Mouse (Mus musculus): ENCODE data around the gene Sfpq. TPM values are rescaled to one million over a fixed set of nuclear protein-coding genes. Genes with fewer than 3 reads are reported as not detected.
"Not testable (repeated sequence)": the region's sequence is repeated elsewhere in the genome, so short reads cannot be mapped to it uniquely, and the experiment has no call there.

The Sfpq gene
- polyA plus RNA-seq, 1 experiment from 2014 or later: 86.8 TPM

- H3K4me1 ChIP-seq (replicated peaks; ENCODE audit: control insufficient read depth, insufficient read depth, low read length); H3K27ac ChIP-seq (ENCODE audit: low read length); H3K9ac ChIP-seq (replicated peaks; ENCODE audit: low read depth, low read length); H3K9me3 ChIP-seq (ENCODE audit: control insufficient read depth, low read length); H3K4me2 ChIP-seq (ENCODE audit: low read length); H3K27me3 ChIP-seq (replicated peaks; ENCODE audit: control insufficient read depth, insufficient read depth, low read length); H3K4me3 ChIP-seq (replicated peaks; ENCODE audit: low read length); H3K36me3 ChIP-seq (ENCODE audit: control insufficient read depth, insufficient read depth); ATAC-seq: not testable (repeated sequence)
- 95% methylated on average over 16 of the region's 16 CpGs for WGBS
Observed at GRCm38 (mm10) chr4:126999372-126999771, 21.8 kb upstream of the Sfpq start.

GRCm38 (mm10) chr4:127000601-127001105 is 20.5 kb upstream of the Sfpq start:
- no peak overlapping the region for H3K4me3 ChIP-seq (replicated peaks; ENCODE audit: low read length)
- WGBS: 22% methylated on average over 8 of the region's 8 CpGs
- peaks cover 19% of the 10 kb centered on the region for H3K4me1 ChIP-seq (replicated peaks; ENCODE audit: control insufficient read depth, insufficient read depth, low read length)
- H3K27me3 ChIP-seq (replicated peaks; ENCODE audit: control insufficient read depth, insufficient read depth, low read length): no peaks in the 10 kb centered on the region
- no peak for ATAC-seq
- no peak overlapping the region for H3K27ac ChIP-seq (ENCODE audit: low read length)
- H3K36me3 ChIP-seq (ENCODE audit: control insufficient read depth, insufficient read depth): no peaks in the 10 kb centered on the region
- no peaks in the 10 kb centered on the region for H3K9me3 ChIP-seq (ENCODE audit: control insufficient read depth, low read length)
- 0 out of 2 replicates have a peak overlapping the region, but pooled peaks have one; percentile 5 for H3K4me2 ChIP-seq (ENCODE audit: low read length)
- no peak overlapping the region for H3K9ac ChIP-seq (replicated peaks; ENCODE audit: low read depth, low read length)

- Histone ChIP-seq H3K27me3 (replicated peaks; ENCODE audit: control insufficient read depth, insufficient read depth, low read length) (no peaks in the 10 kb centered on the region), H3K4me1 (replicated peaks; ENCODE audit: control insufficient read depth, insufficient read depth, low read length) (peaks cover 24% of the 10 kb centered on the region), H3K4me3 (replicated peaks; ENCODE audit: low read length) (no peak overlapping the region), H3K9me3 (ENCODE audit: control insufficient read depth, low read length) (no peaks in the 10 kb centered on the region), H3K9ac (replicated peaks; ENCODE audit: low read depth, low read length) (no peak overlapping the region; the same call in 1 of the 2 replicates), H3K36me3 (ENCODE audit: control insufficient read depth, insufficient read depth) (no peaks in the 10 kb centered on the region), H3K4me2 (ENCODE audit: low read length) (no peak overlapping the region; the same call in 1 of the 2 replicates), H3K27ac (ENCODE audit: low read length) (no peak overlapping the region)
- ATAC-seq: no peak
- 77% methylated on average over 3 of the region's 3 CpGs for WGBS
Observed at GRCm38 (mm10) chr4:127004384-127004783, 16.7 kb upstream of the Sfpq start.

GRCm38 (mm10) chr4:127005113-127005936 is 15.8 kb upstream of the Sfpq start:
- peak overlapping the region; percentile 48 for H3K27ac ChIP-seq (ENCODE audit: low read length)
- WGBS: 9% methylated on average over 25 of the region's 25 CpGs
- peak overlapping the region; percentile 34 for H3K4me3 ChIP-seq (replicated peaks; ENCODE audit: low read length)
- peak overlapping the region; percentile 36 for H3K9ac ChIP-seq (replicated peaks; ENCODE audit: low read depth, low read length)
- peak overlapping the region; percentile 56 for H3K4me2 ChIP-seq (ENCODE audit: low read length)
- H3K36me3 ChIP-seq (ENCODE audit: control insufficient read depth, insufficient read depth): no peaks in the 10 kb centered on the region
- H3K27me3 ChIP-seq (replicated peaks; ENCODE audit: control insufficient read depth, insufficient read depth, low read length): no peaks in the 10 kb centered on the region
- H3K4me1 ChIP-seq (replicated peaks; ENCODE audit: control insufficient read depth, insufficient read depth, low read length): peaks cover 21% of the 10 kb centered on the region
- H3K9me3 ChIP-seq (ENCODE audit: control insufficient read depth, low read length): no peaks in the 10 kb centered on the region
- peak; percentile 94 for ATAC-seq

GRCm38 (mm10) chr4:127015294-127015993 is 5.7 kb upstream of the Sfpq start:
- WGBS: 14% methylated on average over 14 of the region's 26 CpGs

GRCm38 (mm10) chr4:127016366-127016765 is 4.8 kb upstream of the Sfpq start:
- no peak overlapping the region for H3K4me3 ChIP-seq (replicated peaks; ENCODE audit: low read length)
- H3K27ac ChIP-seq (ENCODE audit: low read length): no peak overlapping the region
- 75% methylated on average over 4 of the region's 4 CpGs for WGBS
- no peaks in the 10 kb centered on the region for H3K9me3 ChIP-seq (ENCODE audit: control insufficient read depth, low read length)
- no peaks in the 10 kb centered on the region for H3K36me3 ChIP-seq (ENCODE audit: control insufficient read depth, insufficient read depth)
- ATAC-seq: no peak
- no peak overlapping the region for H3K9ac ChIP-seq (replicated peaks; ENCODE audit: low read depth, low read length)
- 0 out of 2 replicates have a peak, but pooled peaks cover 2% of the 10 kb centered on the region for H3K4me1 ChIP-seq (replicated peaks; ENCODE audit: control insufficient read depth, insufficient read depth, low read length)
- no peaks in the 10 kb centered on the region for H3K27me3 ChIP-seq (replicated peaks; ENCODE audit: control insufficient read depth, insufficient read depth, low read length)
- H3K4me2 ChIP-seq (ENCODE audit: low read length): no peak overlapping the region

More at GRCm38 (mm10) chr4:127015294-127015993, 5.7 kb upstream of the Sfpq start:
- Histone ChIP-seq H3K9ac (replicated peaks; ENCODE audit: low read depth, low read length) (peak overlapping the region; percentile 44; the same call in 1 of the 2 replicates), H3K4me3 (replicated peaks; ENCODE audit: low read length) (peak overlapping the region; percentile 41), H3K4me2 (ENCODE audit: low read length) (peak overlapping the region; percentile 44), H3K27ac (ENCODE audit: low read length) (peak overlapping the region; percentile 60; the same call in 1 of the 2 replicates)
- H3K36me3 ChIP-seq (ENCODE audit: control insufficient read depth, insufficient read depth); H3K9me3 ChIP-seq (ENCODE audit: control insufficient read depth, low read length); H3K4me1 ChIP-seq (replicated peaks; ENCODE audit: control insufficient read depth, insufficient read depth, low read length); H3K27me3 ChIP-seq (replicated peaks; ENCODE audit: control insufficient read depth, insufficient read depth, low read length): not testable (repeated sequence)
- peak; percentile 93 for ATAC-seq

- peaks cover 4% of the 10 kb centered on the region for H3K36me3 ChIP-seq (ENCODE audit: control insufficient read depth, insufficient read depth)
Observed at GRCm38 (mm10) chr4:127020411-127021150, 543 bp upstream of the Sfpq start.

GRCm38 (mm10) chr4:127021989-127022626 is 984 bp downstream of the Sfpq start:
- ATAC-seq: peak; percentile 66
- peak overlapping the region; percentile 100 for H3K9ac ChIP-seq (replicated peaks; ENCODE audit: low read depth, low read length)
- H3K27me3 ChIP-seq (replicated peaks; ENCODE audit: control insufficient read depth, insufficient read depth, low read length): no peaks in the 10 kb centered on the region
- 0% methylated on average over 50 of the region's 53 CpGs for WGBS
- no peaks in the 10 kb centered on the region for H3K9me3 ChIP-seq (ENCODE audit: control insufficient read depth, low read length)
- peaks cover 28% of the 10 kb centered on the region for H3K4me1 ChIP-seq (replicated peaks; ENCODE audit: control insufficient read depth, insufficient read depth, low read length)
- peaks cover 10% of the 10 kb centered on the region for H3K36me3 ChIP-seq (ENCODE audit: control insufficient read depth, insufficient read depth)
- H3K4me3 ChIP-seq (replicated peaks; ENCODE audit: low read length): peak overlapping the region; percentile 97
- H3K27ac ChIP-seq (ENCODE audit: low read length): peak overlapping the region; percentile 98
- H3K4me2 ChIP-seq (ENCODE audit: low read length): peak overlapping the region; percentile 99

More at GRCm38 (mm10) chr4:127020411-127021150, 543 bp upstream of the Sfpq start:
- 11% methylated on average over 13 of the region's 13 CpGs for WGBS
- Histone ChIP-seq H3K27me3 (replicated peaks; ENCODE audit: control insufficient read depth, insufficient read depth, low read length) (no peaks in the 10 kb centered on the region), H3K27ac (ENCODE audit: low read length) (no peak overlapping the region), H3K9me3 (ENCODE audit: control insufficient read depth, low read length) (no peaks in the 10 kb centered on the region), H3K9ac (replicated peaks; ENCODE audit: low read depth, low read length) (no peak overlapping the region), H3K4me2 (ENCODE audit: low read length) (peak overlapping the region; percentile 50), H3K4me3 (replicated peaks; ENCODE audit: low read length) (peak overlapping the region; percentile 27), H3K4me1 (replicated peaks; ENCODE audit: control insufficient read depth, insufficient read depth, low read length) (peaks cover 17% of the 10 kb centered on the region)
- no peak for ATAC-seq

Measured in forebrain, embryonic 16.5 days (tissue).